Mouse (Mus musculus) lung, postnatal 4 days (tissue): Measurements from ENCODE around the gene Hyal1.
A peak's percentile ranks its signal among the peaks of the same experiment; 100 is the strongest.

Experiments used
- DNase-seq, 2 experiments: peaks; one replicate each; pipeline ENCODE4 v3.0.0; 2021

Hyal1 gene

DNA sequence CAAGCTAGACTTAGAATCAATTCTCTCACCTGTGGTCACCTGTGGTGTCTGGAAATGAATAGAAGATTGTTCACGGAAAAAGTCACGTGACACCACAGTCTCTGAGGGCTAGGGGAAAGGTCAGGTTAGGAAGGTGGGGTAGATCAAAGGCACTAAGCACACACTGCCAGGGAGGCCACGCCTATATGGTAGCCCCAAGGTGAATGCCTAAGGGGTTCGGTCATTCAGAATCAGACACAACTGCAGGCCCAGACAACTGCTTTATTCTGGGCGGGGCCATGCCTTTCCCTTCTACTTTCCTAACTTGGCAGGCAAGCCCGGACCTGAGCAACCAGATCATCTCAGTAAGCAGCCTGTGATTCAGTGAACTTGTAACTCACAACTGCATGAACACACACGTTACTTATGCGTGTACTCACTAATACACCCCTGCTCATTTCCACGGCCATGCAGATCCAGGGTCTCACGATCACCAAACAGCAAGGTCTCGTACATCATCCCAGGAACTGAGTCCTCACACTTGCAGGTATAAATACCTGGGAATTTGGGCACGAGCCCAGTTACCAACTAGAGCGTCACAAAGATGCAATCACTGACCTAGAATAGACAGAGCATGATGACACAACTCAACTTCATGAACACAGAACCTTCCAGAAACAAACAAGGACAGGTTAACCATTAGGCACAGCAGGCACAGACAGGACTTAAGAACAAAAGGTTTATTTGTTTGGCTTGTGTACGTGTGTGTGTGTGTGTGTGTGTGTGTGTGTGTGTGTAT is 959 bp upstream of the Hyal1 start:
- DNase-seq, result no peak

- no peak for DNase-seq
Observed at GRCm38 (mm10) chr9:107577871-107578270, 1.1 kb downstream of the Hyal1 start.

DNA sequence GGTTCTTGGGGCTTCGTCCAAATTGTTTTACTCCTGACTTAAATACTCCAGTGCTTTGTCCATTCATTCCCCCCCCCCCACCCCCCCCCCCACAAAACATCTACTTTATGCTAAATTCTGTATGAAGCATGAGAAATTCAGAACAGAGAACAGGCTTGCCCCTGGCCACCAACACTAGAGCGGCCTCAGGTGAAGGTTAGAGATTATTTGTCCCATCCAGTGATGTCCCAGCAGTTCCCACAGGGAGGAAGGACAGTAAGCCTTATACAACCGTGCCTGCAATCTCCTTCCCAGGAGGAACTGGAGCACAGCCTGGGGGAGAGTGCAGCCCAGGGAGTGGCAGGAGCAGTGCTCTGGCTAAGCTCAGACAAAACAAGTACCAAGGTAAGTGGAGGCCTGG is 1.9 kb downstream of the Hyal1 start, which contains the start of gene Naa80:
TSS of gene Naa80 (plus strand) at position 301 of the 400 bp plus-strand sequence.
- no peak for DNase-seq

- no peak for DNase-seq
Observed at GRCm38 (mm10) chr9:107579023-107579900, 2.5 kb downstream of the Hyal1 start.

GRCm38 (mm10) chr9:107580501-107581317 is 4.0 kb downstream of the Hyal1 start, which contains the start of gene Hyal3:
Gene Hyal3 (plus strand): TSS chr9:107580818.
- DNase-seq, result peak; percentile 93 to 96

- DNase-seq, result no peak
Observed at GRCm38 (mm10) chr9:107581584-107581983, 4.9 kb downstream of the Hyal1 start.

DNA sequence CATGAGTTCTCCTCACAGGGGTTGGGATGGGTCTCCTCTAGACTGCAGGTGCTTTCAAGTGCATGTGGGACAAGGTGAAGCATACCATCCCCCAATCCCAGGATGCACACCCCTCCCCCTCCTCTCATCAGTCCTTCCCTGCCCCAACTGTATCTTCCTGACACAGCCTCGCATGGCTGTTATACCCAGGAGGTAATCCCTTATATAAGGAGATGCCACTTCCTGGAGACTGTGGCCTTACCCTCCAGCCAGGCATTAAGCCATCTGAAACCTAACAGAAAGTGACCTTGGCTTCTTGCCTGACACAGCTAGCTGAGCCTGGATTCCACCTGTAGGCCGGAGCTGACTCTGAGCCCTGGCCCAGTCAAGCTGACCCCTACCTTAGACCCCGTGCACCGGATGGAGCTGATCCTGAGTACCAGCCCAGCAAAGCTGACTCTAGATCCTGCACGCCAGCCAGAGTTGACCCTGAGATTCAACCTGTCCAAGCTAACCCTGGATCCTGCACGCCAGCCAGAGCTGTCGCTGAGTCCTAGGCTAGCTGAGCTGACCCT is 5.9 kb downstream of the Hyal1 start:
- DNase-seq, result no peak

DNA sequence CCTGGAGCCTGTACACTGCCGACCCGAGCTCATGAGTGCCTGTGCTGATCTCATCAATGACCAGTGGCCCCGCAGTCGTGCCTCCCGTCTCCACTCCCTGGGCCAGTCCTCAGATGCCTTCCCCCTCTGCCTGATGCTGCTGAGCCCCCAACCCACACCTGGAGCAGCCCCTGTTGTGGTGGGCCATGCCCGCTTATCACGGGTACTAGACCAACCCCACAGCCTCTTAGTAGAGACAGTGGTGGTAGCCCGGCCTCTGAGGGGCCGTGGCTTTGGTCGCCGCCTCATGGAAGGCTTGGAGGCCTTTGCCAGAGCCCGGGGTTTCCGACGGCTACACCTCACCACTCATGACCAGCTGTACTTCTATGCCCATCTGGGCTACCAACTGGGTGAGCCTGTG is 6.4 kb downstream of the Hyal1 start:
- DNase-seq, result no peak

GRCm38 (mm10) chr9:107586504-107586903 is 9.8 kb downstream of the Hyal1 start:
- no peak for DNase-seq

- DNase-seq, result peak; percentile 98 to 99
Observed at GRCm38 (mm10) chr9:107586974-107587832, 10.5 kb downstream of the Hyal1 start, which contains the start of gene Ifrd2. Gene Ifrd2 (plus strand): TSS chr9:107587642.

GRCm38 (mm10) chr9:107587833-107588639 is 11.3 kb downstream of the Hyal1 start:
- peak; percentile 59 to 62 for DNase-seq

DNA sequence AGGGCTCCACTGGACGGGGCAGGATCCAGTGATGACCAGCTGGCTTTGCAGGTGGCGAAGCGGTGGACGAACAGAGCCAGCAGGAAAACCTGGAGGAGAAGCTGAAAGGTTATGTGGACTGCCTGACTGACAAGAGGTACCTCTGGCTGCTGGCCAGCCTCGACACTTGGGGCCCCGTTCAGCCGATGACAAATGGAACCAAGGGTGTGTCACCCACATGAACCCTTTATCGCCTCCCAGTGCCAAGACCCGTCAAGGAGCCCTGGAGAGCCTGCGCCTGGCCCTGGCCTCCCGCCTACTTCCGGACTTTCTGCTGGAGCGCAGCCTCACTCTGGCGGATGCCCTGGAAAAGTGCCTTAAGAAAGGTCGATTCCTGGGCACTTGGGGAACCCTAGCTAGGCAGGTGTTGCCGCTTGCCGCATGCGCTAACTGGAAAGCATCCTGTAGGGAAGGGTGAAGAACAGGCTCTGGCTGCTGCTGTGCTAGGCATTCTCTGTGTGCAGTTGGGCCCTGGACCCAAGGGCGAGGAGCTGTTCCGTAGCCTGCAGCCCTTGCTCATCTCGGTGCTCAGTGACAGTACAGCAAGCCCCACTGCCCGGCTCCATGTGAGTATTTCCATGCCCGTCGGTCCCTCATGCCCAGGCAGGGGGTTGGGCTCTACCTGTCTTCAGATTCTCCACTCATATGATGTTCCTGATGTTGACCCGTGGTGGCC is 13.5 kb downstream of the Hyal1 start:
- peak; percentile 78 to 90 for DNase-seq

DNA sequence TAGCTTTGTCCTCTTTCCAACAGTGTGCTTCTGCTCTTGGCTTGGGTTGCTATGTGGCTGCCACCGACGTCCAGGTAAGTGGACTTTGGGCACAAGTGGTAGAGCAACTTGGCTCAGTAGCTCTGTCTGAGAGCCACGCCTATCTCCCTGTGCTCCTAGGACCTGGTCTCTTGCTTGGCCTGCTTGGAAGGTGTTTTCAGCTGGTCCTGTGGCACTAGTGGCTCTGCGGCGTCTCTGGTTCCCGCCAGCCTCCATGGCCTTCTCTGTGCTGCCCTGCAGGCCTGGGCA is 14.0 kb downstream of the Hyal1 start:
- peak in 1 of 2 experiments; percentile 50 for DNase-seq

DNA sequence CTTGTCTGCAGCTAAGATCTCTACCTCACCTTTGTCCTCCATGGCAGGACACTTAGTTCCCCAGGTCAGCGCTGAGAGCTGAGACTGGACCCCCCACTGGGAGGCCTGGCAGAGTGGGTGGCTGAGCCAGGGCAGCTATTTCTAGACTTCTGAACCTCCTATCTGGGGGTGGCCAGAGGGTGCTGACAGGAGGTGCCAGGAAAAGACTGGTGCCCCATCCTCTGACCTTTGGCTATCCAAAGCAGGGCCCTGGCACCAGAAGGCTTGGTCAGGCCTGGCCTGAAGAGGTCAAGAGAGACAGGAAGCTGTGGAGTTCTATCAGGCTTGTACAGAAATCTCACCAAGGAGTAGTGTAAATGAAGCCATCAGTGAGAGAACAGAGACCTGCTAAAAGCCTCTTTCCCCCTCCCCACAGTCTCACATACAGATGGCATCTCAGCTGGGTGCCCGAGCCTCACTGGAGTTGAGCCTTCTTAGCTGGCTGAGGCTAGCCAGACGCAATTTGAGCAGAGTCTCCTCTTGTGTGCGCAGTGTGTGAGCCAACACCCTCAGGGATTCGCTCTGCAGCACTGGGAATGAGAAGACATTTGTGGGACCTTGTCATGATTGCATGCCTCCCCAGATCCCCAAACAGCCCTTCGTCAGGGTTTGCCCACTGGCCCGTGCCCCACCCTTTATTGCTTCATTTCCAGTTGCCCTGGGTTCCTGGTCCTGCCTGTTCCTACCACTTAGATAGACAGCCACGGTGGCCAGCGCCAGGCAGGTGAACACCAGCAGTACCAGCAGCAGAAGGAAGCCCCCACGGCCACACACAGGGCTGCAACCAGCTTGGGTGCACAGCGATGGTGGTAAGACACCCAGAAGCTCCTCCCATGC is 16.6 kb downstream of the Hyal1 start:
- DNase-seq, result no peak

DNA sequence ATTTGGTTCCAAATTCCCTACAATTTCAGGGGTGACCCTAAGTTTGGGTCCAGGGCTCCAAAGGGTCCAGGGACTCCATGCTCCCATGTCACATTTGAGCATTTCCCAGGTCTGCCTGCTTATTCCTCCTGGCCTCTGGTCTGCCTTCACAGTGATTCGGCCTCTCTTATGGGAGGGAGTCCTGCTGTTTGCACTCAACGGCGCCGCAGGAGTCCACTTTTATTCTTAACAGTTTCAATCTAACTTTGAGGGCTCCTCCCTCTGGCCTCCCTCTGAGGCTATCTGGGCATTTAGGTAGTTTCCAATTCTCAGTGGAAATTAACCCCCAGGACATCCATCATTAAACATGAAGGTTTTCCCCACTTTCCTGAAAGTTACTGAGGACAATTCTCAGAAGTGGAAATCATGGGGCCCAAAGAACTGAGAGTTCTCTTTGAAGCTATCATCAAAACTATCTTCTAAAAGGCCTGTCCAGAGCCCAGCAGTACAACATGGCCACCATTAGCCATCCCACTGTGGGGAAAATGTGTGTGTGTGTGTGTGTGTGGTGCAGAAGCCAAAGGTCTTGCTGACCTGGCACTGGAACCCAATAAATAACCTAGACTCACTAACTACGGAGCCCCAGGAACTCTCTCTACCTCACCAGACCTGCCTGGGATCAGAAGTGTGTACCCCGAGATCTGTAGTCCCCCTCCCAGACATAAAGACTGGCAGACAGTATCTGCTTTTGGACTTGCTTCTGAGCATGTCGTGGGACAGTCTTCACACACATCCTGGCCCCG is 17.7 kb downstream of the Hyal1 start:
- no peak for DNase-seq

GRCm38 (mm10) chr9:107596619-107597569 is 20.2 kb downstream of the Hyal1 start:
- DNase-seq, result no peak

GRCm38 (mm10) chr9:107598385-107598784 is 21.7 kb downstream of the Hyal1 start:
- DNase-seq, result no peak
